Mouse (Mus musculus): ENCODE data around the gene Ptger4. TPM values are rescaled to one million over a fixed set of nuclear protein-coding genes. Genes with fewer than 3 reads are reported as not detected.

Ptger4 gene
- polyA plus RNA-seq, 1 experiment: 3.5 TPM

GRCm38 (mm10) chr15:5241304-5242201, 2.4 kb downstream of the Ptger4 start:
- Histone ChIP-seq H3K4me3 (replicated peaks; ENCODE audit: control insufficient read depth, low read depth, low read length) (peak overlapping the region; percentile 81), H3K27ac (ENCODE audit: control insufficient read depth, insufficient read depth, low read depth, low read length, poor library complexity) (peak overlapping the region; percentile 58), H3K4me1 (ENCODE audit: control insufficient read depth, insufficient read depth, low read length) (peaks cover 3% of the 10 kb centered on the region; the same call in 1 of the 2 replicates)
- TF ChIP-seq POLR2A (IDR thresholded peaks at IDR 0.05; ENCODE audit: borderline replicate concordance, control insufficient read depth, low read depth, low read length) (no peak), CTCF (IDR thresholded peaks at IDR 0.05; ENCODE audit: control insufficient read depth, insufficient read depth, low read length) (peak; percentile 32; the same call in 1 of the 2 replicates)
- WGBS: 6% methylated on average over 12 of the region's 12 CpGs

- H3K27ac ChIP-seq (ENCODE audit: control insufficient read depth, insufficient read depth, low read depth, low read length, poor library complexity): no peak overlapping the region
These were observed 3.6 kb downstream of the Ptger4 start for GRCm38 (mm10) chr15:5240360-5240759.

GRCm38 (mm10) chr15:5239901-5240300, 4.1 kb downstream of the Ptger4 start:
- Histone ChIP-seq H3K4me1 (ENCODE audit: control insufficient read depth, insufficient read depth, low read length) (peaks cover 3% of the 10 kb centered on the region; the same call in 1 of the 2 replicates), H3K4me3 (replicated peaks; ENCODE audit: control insufficient read depth, low read depth, low read length) (no peak overlapping the region), H3K27ac (ENCODE audit: control insufficient read depth, insufficient read depth, low read depth, low read length, poor library complexity) (no peak overlapping the region)
- no peak for TF ChIP-seq POLR2A (IDR thresholded peaks at IDR 0.05; ENCODE audit: borderline replicate concordance, control insufficient read depth, low read depth, low read length)
- no peak for TF ChIP-seq CTCF (IDR thresholded peaks at IDR 0.05; ENCODE audit: control insufficient read depth, insufficient read depth, low read length)
- 9% methylated on average over 6 of the region's 6 CpGs for WGBS

More at GRCm38 (mm10) chr15:5240360-5240759, 3.6 kb downstream of the Ptger4 start:
- no peak overlapping the region for H3K4me3 ChIP-seq (replicated peaks; ENCODE audit: control insufficient read depth, low read depth, low read length)
- 30% methylated on average over 6 of the region's 6 CpGs for whole genome bisulfite sequencing
- TF ChIP-seq CTCF (IDR thresholded peaks at IDR 0.05; ENCODE audit: control insufficient read depth, insufficient read depth, low read length) (no peak), POLR2A (IDR thresholded peaks at IDR 0.05; ENCODE audit: borderline replicate concordance, control insufficient read depth, low read depth, low read length) (no peak)
- H3K4me1 ChIP-seq (ENCODE audit: control insufficient read depth, insufficient read depth, low read length): peaks cover 3% of the 10 kb centered on the region; the same call in 1 of the 2 replicates

- 13% methylated on average over 4 of the region's 4 CpGs for WGBS
- Histone ChIP-seq H3K4me3 (replicated peaks; ENCODE audit: control insufficient read depth, low read depth, low read length) (no peak overlapping the region), H3K27ac (ENCODE audit: control insufficient read depth, insufficient read depth, low read depth, low read length, poor library complexity) (no peak overlapping the region), H3K4me1 (ENCODE audit: control insufficient read depth, insufficient read depth, low read length) (peaks cover 3% of the 10 kb centered on the region; the same call in 1 of the 2 replicates)
- TF ChIP-seq POLR2A (IDR thresholded peaks at IDR 0.05; ENCODE audit: borderline replicate concordance, control insufficient read depth, low read depth, low read length): no peak
- TF ChIP-seq CTCF (IDR thresholded peaks at IDR 0.05; ENCODE audit: control insufficient read depth, insufficient read depth, low read length): no peak
These were observed 4.6 kb downstream of the Ptger4 start for GRCm38 (mm10) chr15:5239361-5239760.

GRCm38 (mm10) chr15:5238553-5238952, 5.4 kb downstream of the Ptger4 start:
- no peak for TF ChIP-seq POLR2A (IDR thresholded peaks at IDR 0.05; ENCODE audit: borderline replicate concordance, control insufficient read depth, low read depth, low read length)
- TF ChIP-seq CTCF (IDR thresholded peaks at IDR 0.05; ENCODE audit: control insufficient read depth, insufficient read depth, low read length): no peak
- WGBS: 60% methylated on average over 4 of the region's 4 CpGs
- Histone ChIP-seq H3K4me1 (ENCODE audit: control insufficient read depth, insufficient read depth, low read length) (peaks cover 3% of the 10 kb centered on the region; the same call in 1 of the 2 replicates), H3K4me3 (replicated peaks; ENCODE audit: control insufficient read depth, low read depth, low read length) (no peak overlapping the region), H3K27ac (ENCODE audit: control insufficient read depth, insufficient read depth, low read depth, low read length, poor library complexity) (no peak overlapping the region)

- WGBS: 60% methylated on average over 7 of the region's 7 CpGs
- TF ChIP-seq CTCF (IDR thresholded peaks at IDR 0.05; ENCODE audit: control insufficient read depth, insufficient read depth, low read length): no peak
- no peak for TF ChIP-seq POLR2A (IDR thresholded peaks at IDR 0.05; ENCODE audit: borderline replicate concordance, control insufficient read depth, low read depth, low read length)
- Histone ChIP-seq H3K4me1 (ENCODE audit: control insufficient read depth, insufficient read depth, low read length) (peaks cover 3% of the 10 kb centered on the region; the same call in 1 of the 2 replicates), H3K27ac (ENCODE audit: control insufficient read depth, insufficient read depth, low read depth, low read length, poor library complexity) (no peak overlapping the region), H3K4me3 (replicated peaks; ENCODE audit: control insufficient read depth, low read depth, low read length) (no peak overlapping the region)
These were observed 5.9 kb downstream of the Ptger4 start for GRCm38 (mm10) chr15:5238073-5238472.

- no peak overlapping the region for H3K4me3 ChIP-seq (replicated peaks; ENCODE audit: control insufficient read depth, low read depth, low read length)
- no peak for TF ChIP-seq CTCF (IDR thresholded peaks at IDR 0.05; ENCODE audit: control insufficient read depth, insufficient read depth, low read length)
- TF ChIP-seq POLR2A (IDR thresholded peaks at IDR 0.05; ENCODE audit: borderline replicate concordance, control insufficient read depth, low read depth, low read length): no peak
- no peak overlapping the region for H3K27ac ChIP-seq (ENCODE audit: control insufficient read depth, insufficient read depth, low read depth, low read length, poor library complexity)
- WGBS: 7% methylated on average over 7 of the region's 7 CpGs
- no peaks in the 10 kb centered on the region; the same call in 1 of the 2 replicates for H3K4me1 ChIP-seq (ENCODE audit: control insufficient read depth, insufficient read depth, low read length)
These were observed 6.9 kb downstream of the Ptger4 start for GRCm38 (mm10) chr15:5237012-5237660.

- Histone ChIP-seq H3K4me1 (ENCODE audit: control insufficient read depth, insufficient read depth, low read length) (no peaks in the 10 kb centered on the region; the same call in 1 of the 2 replicates), H3K27ac (ENCODE audit: control insufficient read depth, insufficient read depth, low read depth, low read length, poor library complexity) (no peak overlapping the region), H3K4me3 (replicated peaks; ENCODE audit: control insufficient read depth, low read depth, low read length) (no peak overlapping the region)
- under 1% methylated on average over 6 of the region's 6 CpGs for WGBS
- TF ChIP-seq POLR2A (IDR thresholded peaks at IDR 0.05; ENCODE audit: borderline replicate concordance, control insufficient read depth, low read depth, low read length) (no peak), CTCF (IDR thresholded peaks at IDR 0.05; ENCODE audit: control insufficient read depth, insufficient read depth, low read length) (peak; percentile 99)
These were observed 7.4 kb downstream of the Ptger4 start for GRCm38 (mm10) chr15:5236538-5236937.

Data from bone marrow, adult 2 months (tissue).